Mouse (Mus musculus): ENCODE data around the gene Cacna1d.

DNA sequence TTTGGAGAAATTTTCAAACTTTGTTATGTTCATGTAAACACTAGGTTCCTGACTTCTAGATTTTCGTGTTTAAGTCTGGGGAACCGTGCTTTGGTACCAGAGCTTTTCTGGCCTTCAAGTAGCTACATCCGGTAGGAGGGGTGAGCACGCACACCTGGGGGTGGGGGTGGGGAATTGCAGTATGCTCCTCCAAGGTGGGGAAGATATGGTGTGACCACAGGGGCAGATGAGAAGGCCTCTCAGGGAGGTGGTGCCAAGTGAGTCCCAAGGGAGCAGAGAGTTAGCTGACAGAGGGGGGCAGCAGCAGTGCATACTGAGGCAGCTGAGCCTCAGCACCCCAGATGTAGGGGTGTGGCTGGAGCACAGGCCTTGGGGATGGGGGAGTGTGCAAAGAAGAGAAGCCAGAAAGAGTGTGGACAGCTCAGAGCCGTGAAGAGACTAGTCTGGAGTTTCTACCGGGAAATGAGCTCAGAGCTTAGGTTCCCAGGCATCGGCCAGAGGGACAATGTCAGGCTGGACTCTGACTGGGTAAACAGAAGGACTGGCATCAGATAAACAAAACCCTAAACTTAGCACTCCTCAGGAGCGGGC is 387.2 kb downstream of the Cacna1d start:
- no peak for TF ChIP-seq CTCF (IDR thresholded peaks at IDR 0.05; ENCODE audit: low read depth, low read length)
- TF ChIP-seq POLR2A (IDR thresholded peaks at IDR 0.05; ENCODE audit: extremely low read depth, insufficient read depth, low read length) = no peak

Measured in liver, adult 2 months (tissue).